Mouse (Mus musculus): ENCODE results near the gene Jade2. TPM values are rescaled to one million over a fixed set of nuclear protein-coding genes. Genes with fewer than 3 reads are reported as not detected.

Jade2 gene
- polyA plus RNA-seq, 1 experiment from 2014 or later: 0.21 TPM

GRCm38 (mm10) chr11:51854981-51855817 is 2.3 kb downstream of the Jade2 start:
- Histone ChIP-seq H3K4me1 (ENCODE audit: control insufficient read depth, insufficient read depth, low read length) (peaks cover 8% of the 10 kb centered on the region), H3K4me2 (peak overlapping the region; percentile 92), H3K4me3 (ENCODE audit: low read depth, low read length) (peak overlapping the region; percentile 60), H3K36me3 (ENCODE audit: control insufficient read depth, insufficient read depth, low read length) (no peaks in the 10 kb centered on the region), H3K9me3 (replicated peaks; ENCODE audit: control insufficient read depth, low read length) (no peaks in the 10 kb centered on the region), H3K27ac (ENCODE audit: low read depth, low read length) (peak overlapping the region; percentile 64; the same call in 1 of the 2 replicates), H3K27me3 (ENCODE audit: control insufficient read depth, insufficient read depth, low read length) (peaks cover 11% of the 10 kb centered on the region), H3K9ac (ENCODE audit: low read depth, low read length) (peak overlapping the region; percentile 66)
- 3% methylated on average over 42 of the region's 42 CpGs for WGBS (ENCODE audit: insufficient replicate concordance)
- ATAC-seq (replicated peaks; ENCODE audit: insufficient number of reproducible peaks, low FRiP score, low TSS enrichment): peak; percentile 63

- Histone ChIP-seq H3K4me2 (no peak overlapping the region), H3K4me1 (ENCODE audit: control insufficient read depth, insufficient read depth, low read length) (peaks cover 5% of the 10 kb centered on the region), H3K4me3 (ENCODE audit: low read depth, low read length) (no peak overlapping the region)
Measured at GRCm38 (mm10) chr11:51852595-51852994, 4.9 kb downstream of the Jade2 start.

GRCm38 (mm10) chr11:51852091-51852521 is 5.3 kb downstream of the Jade2 start:
- Histone ChIP-seq H3K36me3 (ENCODE audit: control insufficient read depth, insufficient read depth, low read length) (no peaks in the 10 kb centered on the region), H3K9me3 (replicated peaks; ENCODE audit: control insufficient read depth, low read length) (no peaks in the 10 kb centered on the region), H3K4me2 (no peak overlapping the region), H3K4me1 (ENCODE audit: control insufficient read depth, insufficient read depth, low read length) (peaks cover 5% of the 10 kb centered on the region), H3K9ac (ENCODE audit: low read depth, low read length) (no peak overlapping the region), H3K27ac (ENCODE audit: low read depth, low read length) (no peak overlapping the region), H3K27me3 (ENCODE audit: control insufficient read depth, insufficient read depth, low read length) (0 out of 2 replicates have a peak, but pooled peaks cover 3% of the 10 kb centered on the region), H3K4me3 (ENCODE audit: low read depth, low read length) (no peak overlapping the region)
- WGBS (ENCODE audit: insufficient replicate concordance): 82% methylated on average over 7 of the region's 7 CpGs
- ATAC-seq (replicated peaks; ENCODE audit: insufficient number of reproducible peaks, low FRiP score, low TSS enrichment): no peak

More at GRCm38 (mm10) chr11:51852595-51852994, 4.9 kb downstream of the Jade2 start:
- H3K9ac ChIP-seq (ENCODE audit: low read depth, low read length): no peak overlapping the region
- no peaks in the 10 kb centered on the region for H3K36me3 ChIP-seq (ENCODE audit: control insufficient read depth, insufficient read depth, low read length)
- H3K27me3 ChIP-seq (ENCODE audit: control insufficient read depth, insufficient read depth, low read length): 0 out of 2 replicates have a peak, but pooled peaks cover 3% of the 10 kb centered on the region
- H3K27ac ChIP-seq (ENCODE audit: low read depth, low read length): no peak overlapping the region
- 79% methylated on average over 5 of the region's 5 CpGs for WGBS (ENCODE audit: insufficient replicate concordance)
- no peaks in the 10 kb centered on the region for H3K9me3 ChIP-seq (replicated peaks; ENCODE audit: control insufficient read depth, low read length)
- no peak for ATAC-seq (replicated peaks; ENCODE audit: insufficient number of reproducible peaks, low FRiP score, low TSS enrichment)

- H3K4me3 ChIP-seq (ENCODE audit: low read depth, low read length): no peak overlapping the region
- H3K27me3 ChIP-seq (ENCODE audit: control insufficient read depth, insufficient read depth, low read length): 0 out of 2 replicates have a peak, but pooled peaks cover 3% of the 10 kb centered on the region
- peaks cover 5% of the 10 kb centered on the region for H3K4me1 ChIP-seq (ENCODE audit: control insufficient read depth, insufficient read depth, low read length)
- no peaks in the 10 kb centered on the region for H3K9me3 ChIP-seq (replicated peaks; ENCODE audit: control insufficient read depth, low read length)
- H3K27ac ChIP-seq (ENCODE audit: low read depth, low read length): no peak overlapping the region
- ATAC-seq (replicated peaks; ENCODE audit: insufficient number of reproducible peaks, low FRiP score, low TSS enrichment): no peak
- H3K4me2 ChIP-seq: no peak overlapping the region
- 82% methylated on average over 11 of the region's 11 CpGs for WGBS (ENCODE audit: insufficient replicate concordance)
- H3K36me3 ChIP-seq (ENCODE audit: control insufficient read depth, insufficient read depth, low read length): no peaks in the 10 kb centered on the region
- no peak overlapping the region for H3K9ac ChIP-seq (ENCODE audit: low read depth, low read length)
Measured at GRCm38 (mm10) chr11:51850741-51851330, 6.6 kb downstream of the Jade2 start.

- Histone ChIP-seq H3K27me3 (ENCODE audit: control insufficient read depth, insufficient read depth, low read length) (0 out of 2 replicates have a peak, but pooled peaks cover 3% of the 10 kb centered on the region), H3K9ac (ENCODE audit: low read depth, low read length) (no peak overlapping the region), H3K36me3 (ENCODE audit: control insufficient read depth, insufficient read depth, low read length) (no peaks in the 10 kb centered on the region), H3K9me3 (replicated peaks; ENCODE audit: control insufficient read depth, low read length) (no peaks in the 10 kb centered on the region), H3K4me3 (ENCODE audit: low read depth, low read length) (no peak overlapping the region), H3K4me2 (no peak overlapping the region), H3K4me1 (ENCODE audit: control insufficient read depth, insufficient read depth, low read length) (no peaks in the 10 kb centered on the region), H3K27ac (ENCODE audit: low read depth, low read length) (no peak overlapping the region)
- 74% methylated on average over 3 of the region's 3 CpGs for WGBS (ENCODE audit: insufficient replicate concordance)
- no peak for ATAC-seq (replicated peaks; ENCODE audit: insufficient number of reproducible peaks, low FRiP score, low TSS enrichment)
Measured at GRCm38 (mm10) chr11:51848324-51848723, 9.1 kb downstream of the Jade2 start.

GRCm38 (mm10) chr11:51847902-51848301 is 9.6 kb downstream of the Jade2 start:
- Histone ChIP-seq H3K4me1 (ENCODE audit: control insufficient read depth, insufficient read depth, low read length) (no peaks in the 10 kb centered on the region), H3K9ac (ENCODE audit: low read depth, low read length) (no peak overlapping the region), H3K4me3 (ENCODE audit: low read depth, low read length) (no peak overlapping the region), H3K4me2 (no peak overlapping the region), H3K36me3 (ENCODE audit: control insufficient read depth, insufficient read depth, low read length) (no peaks in the 10 kb centered on the region), H3K9me3 (replicated peaks; ENCODE audit: control insufficient read depth, low read length) (no peaks in the 10 kb centered on the region), H3K27me3 (ENCODE audit: control insufficient read depth, insufficient read depth, low read length) (0 out of 2 replicates have a peak, but pooled peaks cover 5% of the 10 kb centered on the region), H3K27ac (ENCODE audit: low read depth, low read length) (no peak overlapping the region)
- no peak for ATAC-seq (replicated peaks; ENCODE audit: insufficient number of reproducible peaks, low FRiP score, low TSS enrichment)
- 68% methylated on average over 1 of the region's 1 CpGs for WGBS (ENCODE audit: insufficient replicate concordance)

GRCm38 (mm10) chr11:51845981-51846883 is 11.2 kb downstream of the Jade2 start:
- no peak for ATAC-seq (replicated peaks; ENCODE audit: insufficient number of reproducible peaks, low FRiP score, low TSS enrichment)
- Histone ChIP-seq H3K27ac (ENCODE audit: low read depth, low read length) (no peak overlapping the region), H3K9ac (ENCODE audit: low read depth, low read length) (no peak overlapping the region), H3K4me3 (ENCODE audit: low read depth, low read length) (no peak overlapping the region), H3K27me3 (ENCODE audit: control insufficient read depth, insufficient read depth, low read length) (0 out of 2 replicates have a peak, but pooled peaks cover 5% of the 10 kb centered on the region), H3K4me1 (ENCODE audit: control insufficient read depth, insufficient read depth, low read length) (no peaks in the 10 kb centered on the region), H3K9me3 (replicated peaks; ENCODE audit: control insufficient read depth, low read length) (no peaks in the 10 kb centered on the region), H3K36me3 (ENCODE audit: control insufficient read depth, insufficient read depth, low read length) (no peaks in the 10 kb centered on the region), H3K4me2 (no peak overlapping the region)
- 85% methylated on average over 16 of the region's 16 CpGs for WGBS (ENCODE audit: insufficient replicate concordance)

- H3K27ac ChIP-seq (ENCODE audit: low read depth, low read length): no peak overlapping the region
- no peaks in the 10 kb centered on the region for H3K4me1 ChIP-seq (ENCODE audit: control insufficient read depth, insufficient read depth, low read length)
- no peak overlapping the region for H3K4me2 ChIP-seq
- H3K9me3 ChIP-seq (replicated peaks; ENCODE audit: control insufficient read depth, low read length): no peaks in the 10 kb centered on the region
- no peak for ATAC-seq (replicated peaks; ENCODE audit: insufficient number of reproducible peaks, low FRiP score, low TSS enrichment)
- no peak overlapping the region for H3K9ac ChIP-seq (ENCODE audit: low read depth, low read length)
- no peak overlapping the region for H3K4me3 ChIP-seq (ENCODE audit: low read depth, low read length)
- no peaks in the 10 kb centered on the region for H3K36me3 ChIP-seq (ENCODE audit: control insufficient read depth, insufficient read depth, low read length)
- peaks cover 5% of the 10 kb centered on the region; the same call in 1 of the 2 replicates for H3K27me3 ChIP-seq (ENCODE audit: control insufficient read depth, insufficient read depth, low read length)
- 68% methylated on average over 10 of the region's 10 CpGs for WGBS (ENCODE audit: insufficient replicate concordance)
Measured at GRCm38 (mm10) chr11:51844529-51845098, 12.8 kb downstream of the Jade2 start.

Data from heart, embryonic 11.5 days (tissue).